ENCODE assay signal across 28 mouse cellular contexts in the genomic region with DNA sequence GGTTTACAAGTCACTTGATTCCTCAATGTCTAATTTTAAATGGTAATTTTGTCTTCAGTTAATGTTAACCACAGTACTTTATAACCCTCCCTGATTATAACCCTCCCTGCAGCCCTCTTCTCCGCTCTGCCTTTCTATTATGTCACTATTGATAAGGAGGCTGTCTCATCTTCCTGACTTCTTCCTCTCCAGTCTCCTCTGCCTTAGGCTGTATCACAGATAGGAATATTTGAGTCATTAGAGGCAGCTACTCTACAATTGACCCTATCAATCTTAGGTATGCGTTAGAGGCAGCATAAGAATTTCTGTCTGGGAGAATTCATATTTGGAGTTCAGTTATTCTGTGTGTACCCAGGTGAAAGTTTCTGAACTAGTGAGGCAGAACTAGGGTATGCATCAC.
"Had no signal": no experiment of that assay in that cellular context is flagged by ENCODE, and none has a peak within 500 bp of the region (broad histone marks: within the 10 kb centered on the region; RNA-seq: fewer than 3 reads in every experiment).

No protein-coding gene starts in this region.

- H3K27ac ChIP-seq: embryonic facial prominence, embryonic 10.5 days; embryonic facial prominence, embryonic 12.5 days; embryonic facial prominence, embryonic 13.5 days; embryonic facial prominence, embryonic 15.5 days; forebrain, embryonic 10.5 days; forebrain, embryonic 12.5 days; forebrain, embryonic 13.5 days; forebrain, embryonic 15.5 days; gastrocnemius, adult 2 months had no signal

- H3K36me3 ChIP-seq: embryonic facial prominence, embryonic 10.5 days; embryonic facial prominence, embryonic 12.5 days; embryonic facial prominence, embryonic 13.5 days; embryonic facial prominence, embryonic 15.5 days; forebrain, embryonic 10.5 days; forebrain, embryonic 12.5 days; forebrain, embryonic 15.5 days had no signal

- ATAC-seq: forebrain, embryonic 13.5 days; forebrain, embryonic 14.5 days; forebrain, embryonic 15.5 days; forebrain, embryonic 16.5 days; forebrain, postnatal 0 days had no signal

- H3K9me3 ChIP-seq: embryonic facial prominence, embryonic 10.5 days; embryonic facial prominence, embryonic 12.5 days; embryonic facial prominence, embryonic 13.5 days; embryonic facial prominence, embryonic 15.5 days; forebrain, embryonic 10.5 days; forebrain, embryonic 12.5 days; forebrain, embryonic 13.5 days; forebrain, embryonic 15.5 days had no signal

- H3K27me3 ChIP-seq: embryonic facial prominence, embryonic 12.5 days; embryonic facial prominence, embryonic 13.5 days; embryonic facial prominence, embryonic 15.5 days; forebrain, embryonic 12.5 days; forebrain, embryonic 13.5 days; forebrain, embryonic 15.5 days had no signal

- H3K4me2 ChIP-seq: embryonic facial prominence, embryonic 12.5 days; embryonic facial prominence, embryonic 13.5 days; embryonic facial prominence, embryonic 15.5 days; forebrain, embryonic 12.5 days; forebrain, embryonic 13.5 days; forebrain, embryonic 15.5 days had no signal

- DNase-seq: cerebellum, adult 2 months; cerebellum, adult 8-10 months; cerebellum, adult 9-10 months; cerebellum, adult 9-11 months; cerebellum, postnatal 10 days; cerebellum, postnatal 14 days; cerebellum, postnatal 25 days; cerebellum, postnatal 36 days; embryo, embryonic 11 days; forebrain, postnatal 0 days; gastrocnemius, adult 2 months; gastrocnemius, postnatal 10 days; gastrocnemius, postnatal 14 days; gastrocnemius, postnatal 25 days; gastrocnemius, postnatal 36 days; heart, adult 11 months; heart, adult 18-20 months had no signal

- H3K4me1 ChIP-seq: embryonic facial prominence, embryonic 10.5 days; embryonic facial prominence, embryonic 12.5 days; embryonic facial prominence, embryonic 13.5 days; embryonic facial prominence, embryonic 15.5 days; forebrain, embryonic 10.5 days; forebrain, embryonic 12.5 days; forebrain, embryonic 13.5 days; forebrain, embryonic 15.5 days had no signal

- H3K9ac ChIP-seq: embryonic facial prominence, embryonic 12.5 days; embryonic facial prominence, embryonic 13.5 days; embryonic facial prominence, embryonic 15.5 days; forebrain, embryonic 12.5 days; forebrain, embryonic 13.5 days; forebrain, embryonic 15.5 days; forebrain, postnatal 0 days had no signal

- H3K4me3 ChIP-seq: embryonic facial prominence, embryonic 10.5 days; embryonic facial prominence, embryonic 12.5 days; embryonic facial prominence, embryonic 13.5 days; embryonic facial prominence, embryonic 15.5 days; erythroblast, embryonic 14.5 days; forebrain, embryonic 10.5 days; forebrain, embryonic 12.5 days; forebrain, embryonic 13.5 days; forebrain, embryonic 15.5 days; gastrocnemius, adult 2 months had no signal
